Mouse (Mus musculus) midbrain, embryonic 14.5 days (tissue): Measurements from ENCODE around the gene Neurod2. TPM values are rescaled to one million over a fixed set of nuclear protein-coding genes. Genes with fewer than 3 reads are reported as not detected.

Source experiments
- ATAC-seq: fragments of 200-750 bp; cut with Nextera tagmentation; 2 replicates; pipeline ENCODE4 v1.8.0; 2017; ENCODE audit warnings: moderate number of reproducible peaks, moderate library complexity; ENCODE audit not compliant: low FRiP score, low TSS enrichment
- DNase-seq: peaks from one replicate; pipeline ENCODE4 v3.0.0-alpha.2; 2015
- H3K27ac ChIP-seq: fragments of 300-500 bp; sonication (generic); replicated peaks from 2 replicates; pipeline ENCODE4 v1.5.1; 2014; ENCODE audit warnings: mild to moderate bottlenecking, low read depth, low read length, moderate library complexity
- H3K27me3 ChIP-seq: fragments of 300-500 bp; sonication (generic); 2 replicates; pipeline ENCODE4 v1.6.1; 2014; ENCODE audit warnings: low read length, control low read depth, mixed read lengths; ENCODE audit not compliant: control insufficient read depth, insufficient read depth
- H3K36me3 ChIP-seq: fragments of 300-500 bp; sonication (generic); 2 replicates; pipeline ENCODE4 v1.6.1; 2014; ENCODE audit warnings: low read length, control low read depth; ENCODE audit not compliant: control insufficient read depth, insufficient read depth
- H3K4me1 ChIP-seq: fragments of 300-500 bp; sonication (generic); 2 replicates; pipeline ENCODE4 v1.6.1; 2014; ENCODE audit warnings: mild to moderate bottlenecking, antibody characterized with exemption, low read length, control low read depth; ENCODE audit not compliant: control insufficient read depth, insufficient read depth
- H3K4me2 ChIP-seq: fragments of 300-500 bp; sonication (generic); 2 replicates; pipeline ENCODE4 v1.6.1; 2014; ENCODE audit warnings: mild to moderate bottlenecking, low read length, moderate library complexity
- H3K4me3 ChIP-seq: fragments of 300-500 bp; sonication (generic); replicated peaks from 2 replicates; pipeline ENCODE4 v1.5.1; 2014; ENCODE audit warnings: low read depth, low read length
- H3K9ac ChIP-seq: fragments of 300-500 bp; sonication (generic); replicated peaks from 2 replicates; pipeline ENCODE4 v1.6.1; 2014; ENCODE audit warnings: mild to moderate bottlenecking, low read length, moderate library complexity
- H3K9me3 ChIP-seq: fragments of 300-500 bp; sonication (generic); 2 replicates; pipeline ENCODE4 v1.6.1; 2016; ENCODE audit warnings: low read length, control low read depth, mixed read lengths; ENCODE audit not compliant: control insufficient read depth
- WGBS: fragments of 180-500 bp; shearing (Covaris S2); extraction: QIAGEN DNeasy Blood & Tissue Kit; methylation state at CpG from one replicate; pipeline ENCODE4 v1.1.7; 2014; 5-methylcytosine and 5-hydroxymethylcytosine counted together
- polyA plus RNA-seq: library from polyadenylated mRNA; unstranded; fragments of >200 nt; fragmentation: Nextera tagmentation; extraction: Ambion mirVana; gene quantifications from 2 replicates; pipeline ENCODE4 v1.2.1, GENCODE M21; 2014

Gene Neurod2
- polyA plus RNA-seq, 1 experiment from 2014 or later: 10.9 TPM

DNA sequence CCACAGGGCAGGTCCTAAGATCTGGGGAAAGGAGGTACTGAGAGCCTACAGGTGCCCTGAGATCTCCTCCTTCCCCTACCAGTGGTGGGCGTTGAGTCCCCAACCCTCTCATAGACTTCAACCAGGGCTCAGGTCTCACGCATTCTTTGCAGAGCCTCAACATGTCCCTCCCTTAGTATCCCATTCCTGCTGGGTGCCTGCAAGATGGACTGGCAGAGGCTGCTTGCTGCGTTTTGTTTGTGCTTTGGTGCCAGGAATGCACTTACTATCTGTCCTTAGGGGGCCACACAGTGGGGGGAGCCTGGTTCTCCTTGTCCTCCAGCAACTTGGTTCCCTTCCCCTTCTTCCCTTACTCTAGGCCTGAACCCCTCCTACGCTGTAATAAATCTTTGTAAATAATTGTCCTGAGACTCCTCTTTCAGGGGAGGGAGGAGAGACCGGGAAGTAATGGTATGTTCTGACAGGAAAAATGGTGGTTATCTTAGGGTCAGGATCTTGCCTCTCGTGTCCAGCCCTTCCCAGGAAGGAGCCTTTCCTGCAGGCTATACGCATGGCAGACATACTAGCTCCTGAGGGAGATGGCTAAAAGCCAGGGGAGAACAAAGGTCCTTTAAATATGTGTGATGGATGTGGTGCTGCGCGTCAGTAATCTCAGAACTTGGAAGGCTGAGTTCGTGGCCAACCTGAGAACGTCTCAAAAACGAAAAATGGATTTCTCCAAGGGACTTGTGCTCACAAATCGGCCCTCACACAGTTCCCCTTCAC is 28.1 kb upstream of the Neurod2 start:
- peak overlapping the region; percentile 64 for H3K4me3 ChIP-seq
- H3K4me1 ChIP-seq: peaks cover 25% of the 10 kb centered on the region
- H3K27ac ChIP-seq: peak overlapping the region; percentile 87
- H3K9me3 ChIP-seq: no peaks in the 10 kb centered on the region
- 0 out of 2 replicates have a peak, but pooled peaks cover 2% of the 10 kb centered on the region for H3K27me3 ChIP-seq
- WGBS: 9% methylated on average over 13 of the region's 13 CpGs
- H3K36me3 ChIP-seq: no peaks in the 10 kb centered on the region
- H3K4me2 ChIP-seq: peak overlapping the region; percentile 73
- DNase-seq (no peak), ATAC-seq (no peak)
- H3K9ac ChIP-seq: peak overlapping the region; percentile 48; the same call in 1 of the 2 replicates

DNA sequence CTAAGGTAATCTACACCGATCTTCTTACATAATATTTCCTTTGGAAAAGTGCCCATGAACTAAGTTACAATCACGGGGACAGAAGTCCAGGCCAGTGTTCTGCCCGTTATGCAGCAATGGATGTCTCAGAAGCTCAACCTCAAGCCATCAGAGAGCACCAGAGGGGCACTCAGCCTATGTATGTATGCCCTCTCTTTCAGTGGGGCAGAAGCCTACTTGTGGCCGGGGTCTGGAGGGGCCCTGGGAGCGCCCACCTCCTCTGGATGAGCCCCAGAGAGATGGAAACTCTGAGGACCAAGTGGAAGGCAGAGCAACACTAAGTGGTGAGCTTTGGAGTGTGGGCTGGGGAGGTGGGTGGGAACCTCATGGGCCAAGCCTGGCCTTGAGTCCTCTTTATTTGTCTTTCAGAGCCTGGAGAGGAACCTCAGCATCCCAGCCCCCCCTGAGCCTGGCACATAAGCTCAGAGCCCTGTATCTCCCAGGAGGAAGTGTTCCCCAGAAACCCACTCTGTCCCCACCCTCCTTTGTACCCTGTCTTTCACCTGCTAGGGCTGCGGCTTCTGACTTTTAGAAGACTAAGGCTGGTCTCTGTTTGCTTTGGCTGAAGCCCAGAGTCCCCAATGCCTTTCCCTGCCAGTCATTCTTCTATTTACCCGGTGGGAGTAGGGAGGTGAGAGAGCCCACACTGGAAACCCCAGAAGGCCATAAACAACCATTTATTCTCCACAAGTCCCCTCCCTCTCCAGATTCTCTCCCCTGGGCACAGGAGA is 27.4 kb upstream of the Neurod2 start:
- Histone ChIP-seq H3K4me1 (peaks cover 25% of the 10 kb centered on the region), H3K9me3 (no peaks in the 10 kb centered on the region), H3K4me3 (no peak overlapping the region), H3K27ac (no peak overlapping the region), H3K27me3 (0 out of 2 replicates have a peak, but pooled peaks cover 9% of the 10 kb centered on the region), H3K36me3 (no peaks in the 10 kb centered on the region), H3K4me2 (no peak overlapping the region), H3K9ac (no peak overlapping the region)
- DNase-seq (no peak), ATAC-seq (no peak)
- WGBS: 79% methylated on average over 7 of the region's 7 CpGs

DNA sequence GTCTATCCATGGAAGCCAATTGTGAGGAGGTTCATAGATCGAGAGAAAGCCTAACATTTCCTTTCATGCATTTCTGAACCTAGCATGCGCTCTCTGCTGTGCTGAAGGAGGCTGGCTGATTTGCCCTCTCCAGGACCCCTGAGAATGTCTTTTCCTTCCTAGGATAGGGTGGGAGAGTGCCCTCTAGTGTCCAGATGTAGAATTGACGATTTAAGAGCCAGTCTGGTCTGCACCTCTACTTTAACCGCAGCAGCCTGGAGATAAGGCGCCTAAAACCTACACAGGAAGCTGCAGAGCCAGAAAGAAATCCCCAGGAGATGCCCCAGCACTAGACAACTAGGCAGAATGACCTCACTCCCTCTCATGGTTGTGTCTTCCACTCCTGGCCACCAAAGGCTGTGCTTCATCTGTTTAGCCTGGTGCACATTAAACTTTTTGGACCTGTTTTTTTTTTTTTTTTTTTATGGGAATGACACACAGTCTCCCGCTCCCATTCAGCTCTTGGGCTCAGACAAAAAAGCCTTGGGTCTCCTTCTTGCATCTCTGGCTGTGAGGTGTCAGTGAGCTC is 26.4 kb upstream of the Neurod2 start:
- Histone ChIP-seq H3K4me3 (no peak overlapping the region), H3K27me3 (peaks cover 18% of the 10 kb centered on the region), H3K36me3 (no peaks in the 10 kb centered on the region), H3K9ac (no peak overlapping the region), H3K4me1 (peaks cover 20% of the 10 kb centered on the region), H3K9me3 (no peaks in the 10 kb centered on the region), H3K27ac (no peak overlapping the region), H3K4me2 (no peak overlapping the region)
- WGBS: 8% methylated on average over 6 of the region's 6 CpGs
- DNase-seq (peak; percentile 90), ATAC-seq (no peak)

DNA sequence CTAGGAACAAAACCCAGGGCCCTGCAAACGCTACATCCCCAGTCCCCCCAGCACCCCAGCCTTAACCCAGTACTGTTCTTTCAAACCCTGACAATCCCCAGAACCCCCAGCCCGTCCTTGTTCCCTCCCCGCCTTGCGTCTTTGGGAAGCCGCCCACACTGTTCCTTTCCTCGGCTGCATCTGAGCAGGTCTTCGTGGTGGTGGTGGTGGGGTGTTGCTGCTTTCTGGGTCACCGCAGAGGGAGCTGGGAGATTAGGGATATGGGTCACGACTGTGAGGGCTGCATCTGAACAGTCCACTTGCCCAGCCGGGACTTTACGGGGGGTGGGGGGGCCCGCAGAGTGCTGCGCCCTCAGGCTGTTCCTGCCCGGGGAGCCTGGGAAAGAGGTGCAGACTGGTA is 25.0 kb upstream of the Neurod2 start:
- no peaks in the 10 kb centered on the region for H3K9me3 ChIP-seq
- H3K4me3 ChIP-seq: no peak overlapping the region
- no peaks in the 10 kb centered on the region for H3K36me3 ChIP-seq
- no peak for ATAC-seq
- peaks cover 9% of the 10 kb centered on the region for H3K4me1 ChIP-seq
- no peak overlapping the region for H3K9ac ChIP-seq
- no peak for DNase-seq
- peaks cover 32% of the 10 kb centered on the region for H3K27me3 ChIP-seq
- 63% methylated on average over 14 of the region's 14 CpGs for WGBS
- no peak overlapping the region for H3K27ac ChIP-seq
- no peak overlapping the region for H3K4me2 ChIP-seq

DNA sequence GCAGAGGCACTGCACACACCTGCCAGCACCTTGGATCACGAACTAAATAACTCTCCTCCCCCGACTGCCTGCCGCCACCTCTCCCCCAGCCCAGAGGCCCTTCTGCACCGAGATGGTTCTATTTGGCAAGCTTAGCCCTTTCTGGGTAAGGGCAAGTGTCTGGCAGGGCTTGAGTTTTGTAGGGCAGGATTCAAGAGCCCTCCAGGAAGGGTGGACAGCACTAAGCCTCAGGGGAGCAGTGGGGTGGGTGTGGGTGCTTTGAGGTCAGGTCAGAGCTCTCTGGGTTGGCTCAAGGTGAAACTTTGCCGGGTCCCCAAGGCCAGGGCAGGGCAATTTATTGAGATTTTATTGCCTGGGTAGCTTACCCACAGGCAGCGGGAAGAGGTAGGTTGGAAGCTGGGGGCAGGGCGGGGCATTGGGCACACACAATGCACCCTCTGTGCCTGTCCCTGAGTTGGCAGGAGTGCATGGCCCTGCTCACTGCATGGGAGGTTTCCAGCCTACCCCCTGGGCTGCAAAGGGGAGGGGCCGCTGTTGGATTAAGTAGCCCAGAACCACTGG is 24.3 kb upstream of the Neurod2 start:
- DNase-seq (no peak), ATAC-seq (no peak)
- 0 out of 2 replicates have a peak, but pooled peaks cover 3% of the 10 kb centered on the region for H3K4me1 ChIP-seq
- no peak overlapping the region for H3K27ac ChIP-seq
- no peak overlapping the region for H3K9ac ChIP-seq
- WGBS: 38% methylated on average over 8 of the region's 8 CpGs
- no peaks in the 10 kb centered on the region for H3K9me3 ChIP-seq
- no peak overlapping the region for H3K4me2 ChIP-seq
- H3K27me3 ChIP-seq: peaks cover 39% of the 10 kb centered on the region
- H3K36me3 ChIP-seq: no peaks in the 10 kb centered on the region
- H3K4me3 ChIP-seq: no peak overlapping the region

DNA sequence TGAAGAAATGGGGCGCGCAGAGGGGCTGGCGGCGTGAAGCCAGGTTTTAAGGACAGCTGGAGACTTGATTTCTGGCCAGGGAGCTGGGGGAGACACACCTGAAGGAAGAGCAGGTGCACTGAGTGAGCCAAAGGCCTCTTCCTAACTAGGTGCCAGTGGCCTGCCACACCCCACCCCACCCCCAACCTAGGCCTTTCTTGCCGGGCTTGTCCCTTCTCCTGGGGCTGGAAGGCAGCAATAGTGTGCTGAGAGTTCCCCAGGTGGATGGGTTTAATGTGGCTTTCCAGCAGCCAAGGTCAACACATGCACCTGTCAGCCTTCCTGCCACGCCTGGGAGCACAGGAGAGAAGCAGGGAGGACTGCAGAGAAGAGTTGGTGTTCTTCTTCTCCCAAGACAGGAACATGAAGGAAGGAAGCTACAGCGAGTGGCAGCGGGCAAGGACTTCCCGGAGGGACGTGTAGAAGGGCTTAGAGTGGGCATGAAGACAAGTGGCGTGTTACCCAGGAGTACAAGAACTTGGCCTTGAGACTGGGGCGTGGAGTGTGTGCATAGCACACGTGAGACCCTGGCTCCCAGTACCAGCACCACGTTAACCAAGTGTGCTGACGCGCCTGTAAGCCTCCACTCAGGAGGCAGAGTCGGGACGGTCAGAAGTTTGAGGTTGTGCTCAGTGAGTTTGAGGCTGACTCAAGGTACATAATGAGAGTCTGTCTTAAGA is 23.0 kb upstream of the Neurod2 start:
- DNase-seq: no peak
- no peaks in the 10 kb centered on the region for H3K9me3 ChIP-seq
- H3K4me1 ChIP-seq: peaks cover 5% of the 10 kb centered on the region
- H3K4me2 ChIP-seq: no peak overlapping the region
- no peaks in the 10 kb centered on the region for H3K36me3 ChIP-seq
- H3K27ac ChIP-seq: no peak overlapping the region
- peaks cover 52% of the 10 kb centered on the region for H3K27me3 ChIP-seq
- H3K9ac ChIP-seq: no peak overlapping the region
- 77% methylated on average over 18 of the region's 18 CpGs for WGBS
- no peak overlapping the region for H3K4me3 ChIP-seq
- ATAC-seq: no peak

DNA sequence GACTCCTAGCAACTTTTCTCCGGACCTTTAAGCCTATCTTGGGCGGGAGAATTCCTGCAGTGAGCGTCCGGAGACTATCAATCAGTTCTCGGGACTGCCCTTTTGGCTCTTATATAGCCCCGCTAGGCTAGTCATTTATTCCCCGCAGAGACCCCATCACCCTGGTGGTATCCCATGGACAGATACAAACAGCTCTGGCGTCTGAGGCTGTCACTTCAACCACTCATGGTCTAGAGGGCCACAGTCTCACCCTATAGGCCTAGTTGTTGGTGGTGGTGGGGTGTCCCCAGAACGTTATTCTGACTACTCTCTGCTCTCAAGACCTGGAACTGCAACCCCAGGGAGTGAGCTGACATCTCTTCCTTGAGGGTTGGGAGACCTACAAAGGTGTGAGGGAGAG is 19.9 kb upstream of the Neurod2 start:
- Histone ChIP-seq H3K27me3 (peaks cover 68% of the 10 kb centered on the region), H3K4me2 (peak overlapping the region; percentile 74), H3K36me3 (no peaks in the 10 kb centered on the region), H3K9ac (no peak overlapping the region), H3K4me1 (peaks cover 5% of the 10 kb centered on the region), H3K9me3 (no peaks in the 10 kb centered on the region), H3K27ac (no peak overlapping the region), H3K4me3 (peak overlapping the region; percentile 43)
- DNase-seq: no peak
- no peak for ATAC-seq
- WGBS: 2% methylated on average over 9 of the region's 9 CpGs
